Comparison of ENCODE assay signal across 1 mouse cellular context in the genomic region with DNA sequence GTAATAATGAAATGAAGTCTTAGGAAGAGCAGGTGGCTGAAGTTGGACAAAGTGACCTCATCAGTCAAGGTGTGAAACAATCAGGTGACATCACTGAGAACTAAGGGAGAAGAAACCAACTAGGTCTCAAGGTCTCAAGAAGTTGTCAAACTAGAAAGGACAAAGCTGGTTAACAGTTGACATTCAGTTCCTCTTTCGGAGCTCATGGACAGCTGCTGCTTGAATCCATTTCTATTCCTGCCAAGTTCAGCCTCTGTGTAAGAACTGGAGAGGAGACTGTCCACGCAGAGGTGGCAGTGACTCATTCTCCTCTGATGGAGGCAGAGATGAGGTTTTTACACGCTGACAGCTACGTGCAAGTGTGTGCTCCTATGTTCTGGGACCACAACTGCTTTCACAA.
TF ChIP-seq lines count a peak whose summit lies in the region.

No protein-coding gene starts in this region.

TF ChIP-seq in CH12.LX, 34 proteins besides CTCF, POLR2A, EP300 and RAD21 (continued from another document):
- TF ChIP-seq BHLHE40 (IDR thresholded peaks at IDR 0.05; ENCODE audit: low read depth, low read length) (peak; percentile 27), MXI1 (IDR thresholded peaks at IDR 0.05; ENCODE audit: low read depth, low read length) (no peak; the same call in 1 of the 2 replicates), CHD1 (IDR thresholded peaks at IDR 0.05; ENCODE audit: low read depth, low read length) (no peak), POLR2AphosphoS2 (IDR thresholded peaks at IDR 0.05; ENCODE audit: low read depth, low read length) (no peak), CHD2 (IDR thresholded peaks at IDR 0.05; ENCODE audit: low read length) (0 out of 2 replicates have a peak, but pooled peaks have one; percentile 11), ETS1 (conservative IDR thresholded peaks at IDR 0.05; ENCODE audit: low read depth, low read length) (peak; percentile 74), USF2 (conservative IDR thresholded peaks at IDR 0.05; ENCODE audit: low read depth, low read length) (no peak)
